Mouse (Mus musculus) liver, postnatal 0 days (tissue): ENCODE data around the gene Rph3al.

Experiments
- CTCF ChIP-seq: sonication (generic); IDR thresholded peaks from 2 replicates; pipeline ENCODE4 v1.5.1; 2016; ENCODE audit warnings: antibody characterized with exemption, low read depth
- EP300 ChIP-seq: IDR thresholded peaks from 2 replicates; pipeline ENCODE4 v1.6.1; 2016; ENCODE audit warnings: antibody characterized with exemption, low read depth, mild to moderate bottlenecking

DNA sequence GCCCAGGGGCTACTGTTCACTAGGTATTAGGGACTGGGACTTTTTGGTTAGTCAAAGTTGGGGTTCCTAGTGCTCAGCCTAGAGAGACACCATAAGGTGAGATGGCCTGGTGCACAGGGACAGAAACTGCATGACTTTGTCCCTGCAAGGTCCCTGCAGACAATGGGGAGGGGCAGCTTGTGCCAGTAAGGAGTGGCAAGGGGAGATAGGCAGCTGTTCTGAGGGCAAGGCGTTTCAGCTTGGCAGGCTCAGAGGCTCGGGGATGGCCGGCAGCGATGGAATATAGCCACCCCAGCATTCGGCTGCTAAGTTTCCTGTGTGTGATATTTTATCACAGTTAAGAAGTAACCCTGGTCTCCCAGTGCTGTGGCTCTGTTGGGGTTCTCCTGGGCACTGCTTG lies 154.4 kb downstream of the Rph3al start:
- TF ChIP-seq CTCF (no peak), EP300 (no peak)
